Mouse (Mus musculus): ENCODE results near the gene Mief1. TPM values are rescaled to one million over a fixed set of nuclear protein-coding genes. Genes with fewer than 3 reads are reported as not detected.

Mief1 gene
- polyA plus RNA-seq (2012; rRNA removed) = 14.8 and 18.4 TPM in 2 replicates

DNA sequence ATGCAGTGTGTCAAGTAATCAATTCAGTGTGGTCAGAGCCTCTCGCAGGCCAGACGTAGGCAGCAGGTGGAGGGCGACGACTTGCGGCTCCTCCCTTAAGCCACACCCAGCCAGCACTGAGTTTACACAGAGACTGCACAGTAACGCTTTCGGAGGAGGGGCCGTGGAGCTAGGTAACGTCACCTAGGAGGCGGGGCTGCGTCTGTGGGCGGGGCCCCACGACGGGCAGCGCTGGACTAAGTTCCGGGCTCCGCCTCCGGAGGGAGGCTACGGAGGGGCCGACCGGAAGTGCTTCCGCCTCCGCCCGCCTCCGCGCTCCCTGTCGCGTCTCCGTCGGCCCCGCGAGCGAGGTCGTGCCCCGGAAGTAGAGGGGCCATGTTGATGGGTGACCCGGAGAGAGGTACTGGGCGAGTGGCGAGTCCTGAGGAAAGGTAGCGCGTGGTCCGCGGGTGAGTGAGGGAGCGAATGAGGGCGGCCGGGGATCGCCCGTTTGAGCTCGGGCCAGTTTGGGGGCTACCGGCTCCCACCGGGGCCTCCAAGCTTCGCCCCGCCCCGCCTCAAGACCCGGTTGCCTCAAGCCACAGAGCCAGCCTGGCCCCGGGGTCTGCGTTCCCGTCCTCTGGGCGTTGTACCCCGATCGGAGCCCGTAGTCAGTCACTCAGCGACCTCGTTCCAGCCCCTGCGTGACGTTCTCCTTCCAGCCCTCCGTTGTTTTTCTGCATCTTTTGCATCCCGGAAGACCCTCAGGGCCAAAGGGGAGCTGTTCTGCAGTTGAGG lies at the start of gene Mief1:
Gene Mief1 (plus strand): TSS at position 286 of the 777 bp plus-strand sequence.

DNA sequence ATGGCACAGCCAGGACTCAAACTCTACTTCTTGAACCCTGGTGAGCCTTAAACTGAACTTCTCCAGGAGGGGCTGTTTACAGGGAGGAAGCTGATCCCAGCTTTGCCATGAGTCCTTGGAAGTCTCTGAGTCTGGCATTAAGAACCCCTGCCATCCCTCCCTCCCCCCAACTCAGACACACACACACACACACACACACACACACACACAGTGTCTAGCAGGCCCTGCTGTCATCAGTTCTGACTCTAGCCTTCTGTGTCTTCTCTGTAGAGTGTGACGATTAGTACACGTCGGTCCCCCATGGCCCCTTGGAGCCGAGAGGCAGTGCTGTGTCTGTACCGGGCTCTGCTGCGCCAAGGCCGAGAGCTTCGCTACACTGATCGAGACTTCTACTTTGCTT lies 1.7 kb downstream of the Mief1 start, which contains the start of gene AC140267.1:
Gene AC140267.1 (plus strand): TSS at position 301 of the 400 bp plus-strand sequence.

DNA sequence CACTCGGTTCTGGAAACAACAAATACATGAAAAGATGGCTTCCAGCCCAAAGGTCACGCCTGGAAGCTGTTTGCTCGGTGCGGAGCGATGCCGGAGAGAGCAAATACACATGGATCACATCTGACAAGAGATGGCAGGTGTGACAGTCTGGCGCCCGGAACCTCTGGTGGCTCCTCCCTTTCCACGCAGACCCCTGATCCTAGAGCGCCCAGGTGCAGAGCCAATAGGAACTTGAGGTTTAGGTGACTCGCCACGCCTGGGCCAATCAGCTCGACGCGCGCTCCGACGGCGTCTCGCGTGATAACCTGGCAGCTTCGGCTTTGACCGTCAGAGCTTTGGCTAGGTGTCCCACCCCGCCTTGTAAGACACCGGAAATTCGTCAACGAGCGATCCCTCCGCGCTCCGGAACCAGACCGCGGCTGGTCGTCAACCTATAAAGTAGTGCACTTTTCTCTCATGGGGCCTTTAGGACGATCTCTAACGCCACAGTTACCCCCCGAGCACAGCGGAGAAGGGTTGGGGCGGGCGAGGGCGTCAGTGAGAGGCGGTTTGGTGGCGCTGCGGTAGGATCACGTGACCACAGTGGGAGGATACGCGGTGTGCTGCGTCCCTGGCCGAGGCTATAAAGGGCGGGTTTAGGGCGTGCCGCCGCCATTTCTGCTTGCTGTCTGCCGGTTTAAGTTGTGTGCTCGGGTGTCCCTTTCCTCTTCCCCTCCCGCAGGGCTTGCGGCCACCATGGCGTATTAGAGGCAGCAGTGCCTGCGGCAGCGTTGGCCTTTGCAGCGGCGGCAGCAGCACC lies 21.2 kb downstream of the Mief1 start, which contains the start of gene Atf4:
Gene Atf4 (plus strand): TSS at position 338 of the 799 bp plus-strand sequence.

DNA sequence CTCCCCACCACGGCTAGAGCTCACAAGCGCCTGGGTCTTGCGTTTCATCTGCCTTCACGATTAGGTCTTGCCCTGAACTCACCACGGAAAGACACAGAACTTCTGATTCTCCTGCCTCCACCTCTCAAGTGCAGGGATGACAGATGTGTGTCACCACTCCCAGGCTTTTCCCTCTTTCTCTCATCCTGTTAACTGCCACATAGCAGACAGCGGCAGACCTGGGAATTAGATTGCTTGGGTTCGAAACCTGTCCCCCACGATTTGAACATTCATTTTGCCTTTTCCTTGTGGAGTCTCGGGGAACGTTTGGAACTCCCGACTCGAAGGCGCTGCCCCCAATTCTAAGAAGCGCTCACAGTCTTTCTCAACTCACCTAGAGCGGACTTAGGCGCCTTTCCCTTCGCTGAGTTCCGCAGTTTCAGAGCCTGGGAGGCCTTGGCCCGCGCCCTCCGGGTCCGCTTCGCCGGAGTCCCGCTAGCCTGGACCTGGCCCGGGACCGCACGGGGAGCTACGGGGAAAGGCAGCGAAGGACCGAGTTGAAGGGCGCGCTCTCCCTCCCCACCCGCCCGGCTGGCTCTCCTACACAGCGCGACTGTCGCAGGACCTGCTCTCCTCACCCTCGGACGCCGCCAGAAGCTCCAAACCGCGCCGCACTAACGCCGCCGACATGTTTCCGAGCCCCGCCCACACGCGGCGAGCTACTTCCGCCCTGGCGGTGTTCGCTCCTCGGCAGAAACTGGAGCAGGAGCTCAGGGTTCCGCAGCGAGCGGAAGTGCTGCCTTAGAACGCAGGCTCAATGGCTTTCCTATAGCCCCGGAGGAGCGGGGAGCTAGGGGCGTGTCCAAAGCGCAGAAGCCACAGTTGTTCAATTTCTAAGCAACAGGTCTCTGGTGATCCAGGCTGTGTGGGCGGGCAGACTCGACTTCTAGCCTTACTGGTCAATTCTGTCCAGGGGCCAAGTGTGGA lies 30.1 kb downstream of the Mief1 start, which contains the start of gene Rps19bp1:
Gene Rps19bp1 (minus strand): TSS at position 706 of the 966 bp plus-strand sequence.

DNA sequence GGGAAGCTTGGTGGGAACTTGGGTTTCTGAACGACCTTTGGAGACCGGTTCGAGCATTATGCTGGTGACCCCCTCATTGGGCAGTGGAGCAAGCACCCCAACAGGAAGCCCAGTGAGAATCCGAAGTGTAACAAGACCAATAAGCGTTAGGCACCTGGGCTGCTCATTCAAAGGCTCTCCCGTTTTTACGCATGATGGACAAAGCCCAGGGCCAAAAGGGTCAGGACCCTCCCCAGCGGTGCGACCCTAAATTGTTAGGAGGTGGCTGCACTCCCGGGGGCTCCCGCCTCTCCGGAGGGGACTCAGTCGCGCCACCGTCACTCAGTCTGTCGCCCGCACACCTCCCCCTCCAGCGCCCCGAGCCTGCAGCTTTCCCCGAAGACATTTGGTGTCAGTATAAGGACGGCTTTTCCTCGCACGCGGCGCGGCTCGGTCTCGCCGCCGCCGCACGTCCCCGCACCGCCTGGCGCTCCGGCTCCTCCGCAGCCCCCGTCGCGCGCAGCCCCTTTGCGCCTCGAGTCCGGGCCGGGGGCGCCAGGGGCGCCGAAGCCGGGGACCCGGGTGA lies 53.1 kb downstream of the Mief1 start, which contains the start of gene Cacna1i:
Gene Cacna1i (plus strand): TSS at position 388 of the 565 bp plus-strand sequence.

Other genes with a start within 250 kb of the Mief1 start
- gene Pdgfb, start 219.0 kb upstream of the Mief1 start, polyA plus RNA-seq (2012; rRNA removed) = 5.6 and 7.3 TPM in 2 replicates
- 8.3 and 9.4 TPM in 2 replicates for gene Syngr1, start 142.7 kb upstream of the Mief1 start, polyA plus RNA-seq (2012; rRNA removed)
- gene Rpl3, start 142.2 kb upstream of the Mief1 start, polyA plus RNA-seq (2012; rRNA removed) = 1,781 and 2,200 TPM in 2 replicates
- gene Tab1, start 100.9 kb upstream of the Mief1 start, polyA plus RNA-seq (2012; rRNA removed) = 31.9 and 42.8 TPM in 2 replicates
- gene Mgat3, start 60.3 kb upstream of the Mief1 start, polyA plus RNA-seq (2012; rRNA removed) = 18.4 and 25.7 TPM in 2 replicates
- gene AC140267.1, start 1.8 kb downstream of the Mief1 start, polyA plus RNA-seq (2012; rRNA removed) = not detected in 2 replicates
- 239 and 315 TPM in 2 replicates for gene Atf4, start 21.2 kb downstream of the Mief1 start, polyA plus RNA-seq (2012; rRNA removed)
- 43.9 and 57.8 TPM in 2 replicates for gene Rps19bp1, start 30.3 kb downstream of the Mief1 start, polyA plus RNA-seq (2012; rRNA removed)
- 0.36 and 0.43 TPM in 2 replicates for gene Cacna1i, start 53.2 kb downstream of the Mief1 start, polyA plus RNA-seq (2012; rRNA removed)

All from central nervous system, embryonic 11.5 days (tissue).